Mouse (Mus musculus) cerebellum, postnatal 25 days (tissue): ENCODE results near the gene Spag5.

Experiments used
- DNase-seq, 2 experiments: peaks; one replicate each; pipeline ENCODE4 v3.0.0; 2021; ENCODE audit warnings: mixed read lengths in 2 of 2

Spag5 gene

DNA sequence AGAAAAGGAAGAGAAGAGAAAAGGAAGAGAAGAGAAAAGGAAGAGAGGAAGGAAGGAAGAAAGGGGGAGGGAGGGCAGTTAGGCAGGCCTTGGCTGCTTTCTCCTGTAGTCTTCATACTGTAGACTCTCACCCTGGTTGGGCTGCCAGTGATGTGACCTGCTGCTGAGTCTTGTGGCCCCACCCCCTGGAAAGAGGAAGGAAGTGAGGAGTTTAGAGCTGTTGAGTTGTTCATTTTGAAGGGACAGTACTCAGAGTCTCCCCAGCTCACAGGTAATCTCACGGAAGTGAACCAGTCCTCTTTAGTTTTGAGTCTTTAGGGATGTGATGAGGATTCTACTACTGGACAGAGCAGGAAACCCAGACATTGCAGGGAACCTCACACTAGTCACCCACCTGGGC is 51.8 kb downstream of the Spag5 start:
- DNase-seq, result no peak

DNA sequence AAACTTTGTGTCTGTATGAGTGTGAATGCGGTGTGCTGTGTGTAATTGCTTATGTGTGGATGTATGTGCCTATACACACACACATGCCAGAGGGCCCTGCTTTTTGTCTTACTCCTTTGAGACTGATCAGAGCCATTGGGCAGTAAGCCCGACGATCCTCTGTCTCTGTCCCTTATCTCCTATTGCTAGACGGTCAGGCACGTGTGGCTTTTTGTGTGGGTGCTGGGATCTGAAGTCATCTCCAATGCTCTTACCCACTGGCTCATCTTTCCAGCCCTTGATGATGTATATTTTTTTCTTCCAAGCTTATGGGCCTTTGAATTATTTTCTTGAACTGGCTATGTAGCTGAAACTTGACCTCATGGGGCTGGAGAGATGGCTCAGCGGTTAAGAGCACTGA is 53.6 kb downstream of the Spag5 start:
- DNase-seq, result no peak

- DNase-seq, result peak; percentile 76 to 87
Measured at GRCm38 (mm10) chr11:78355471-78356238, 54.3 kb downstream of the Spag5 start.

DNA sequence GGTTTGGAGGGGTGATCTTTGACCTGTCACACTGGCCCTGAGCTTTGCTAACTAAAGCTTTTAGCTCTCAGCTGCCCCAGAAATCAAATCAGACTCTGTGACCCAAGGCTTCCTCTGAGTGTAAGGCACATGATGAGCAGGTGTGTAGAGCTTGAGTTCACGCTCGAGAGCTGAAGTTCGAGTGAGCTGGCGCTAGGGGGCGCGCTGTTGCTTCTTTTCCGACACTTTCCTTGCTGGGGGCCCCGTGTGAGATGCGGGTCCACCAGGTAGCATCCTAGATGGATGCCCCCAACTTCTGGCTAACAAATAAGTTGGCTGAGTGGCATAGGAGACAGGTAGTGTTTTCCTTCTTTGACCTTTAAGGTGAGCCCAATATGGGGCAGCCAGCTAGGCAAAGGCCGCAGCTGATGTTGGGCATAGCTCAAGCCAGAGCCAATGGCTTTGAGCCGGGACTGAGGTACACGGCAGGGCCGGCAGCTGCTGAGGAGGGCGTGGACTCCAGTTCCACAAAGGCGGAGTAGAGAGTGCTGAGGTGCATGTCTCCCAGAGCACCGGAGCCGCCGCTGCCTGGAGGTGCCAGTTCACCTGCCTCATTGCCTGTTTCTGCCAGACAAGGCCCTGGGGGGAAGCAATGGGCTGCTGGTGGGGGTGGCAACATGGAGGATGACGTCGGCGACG is 57.1 kb downstream of the Spag5 start:
- peak; percentile 43 to 58 for DNase-seq

- peak; percentile 78 to 88 for DNase-seq
Measured at GRCm38 (mm10) chr11:78360125-78360788, 58.9 kb downstream of the Spag5 start.

GRCm38 (mm10) chr11:78360789-78361131 is 59.4 kb downstream of the Spag5 start:
- no peak for DNase-seq

DNA sequence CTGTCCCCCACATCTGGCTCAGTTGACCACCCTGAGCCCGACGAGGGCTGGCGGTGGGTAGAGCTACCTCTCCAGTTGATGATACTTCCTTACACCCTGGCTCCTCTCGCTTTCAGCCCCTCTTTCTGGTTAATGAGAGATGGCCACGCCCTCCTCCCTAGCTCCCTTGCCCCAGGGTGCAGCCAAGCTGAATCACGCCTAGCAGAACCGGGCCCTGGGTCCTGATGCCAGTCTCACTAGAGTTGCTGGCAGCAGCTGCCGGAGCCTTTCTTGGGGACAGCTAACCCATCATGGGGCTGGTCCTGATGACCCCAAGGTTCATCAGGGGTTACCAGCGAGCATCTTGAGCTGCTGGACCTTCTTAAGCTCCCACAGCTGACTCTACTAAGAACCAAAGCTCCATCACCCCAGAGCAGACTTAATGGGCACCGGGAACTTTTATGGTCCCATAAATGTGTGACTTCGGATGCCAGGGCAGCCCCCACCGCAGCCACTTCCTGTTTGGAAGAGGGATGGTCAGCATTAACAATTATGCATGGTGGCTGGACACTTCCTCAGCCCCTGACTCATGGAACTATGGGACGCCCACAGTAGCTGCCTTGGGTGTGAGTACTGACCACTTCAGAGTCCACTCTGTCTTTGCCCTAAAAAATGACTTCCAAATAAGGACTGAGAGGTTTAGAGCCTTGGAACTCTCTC is 62.1 kb downstream of the Spag5 start:
- DNase-seq, result no peak

GRCm38 (mm10) chr11:78364103-78364502 is 62.8 kb downstream of the Spag5 start:
- DNase-seq, result no peak

DNA sequence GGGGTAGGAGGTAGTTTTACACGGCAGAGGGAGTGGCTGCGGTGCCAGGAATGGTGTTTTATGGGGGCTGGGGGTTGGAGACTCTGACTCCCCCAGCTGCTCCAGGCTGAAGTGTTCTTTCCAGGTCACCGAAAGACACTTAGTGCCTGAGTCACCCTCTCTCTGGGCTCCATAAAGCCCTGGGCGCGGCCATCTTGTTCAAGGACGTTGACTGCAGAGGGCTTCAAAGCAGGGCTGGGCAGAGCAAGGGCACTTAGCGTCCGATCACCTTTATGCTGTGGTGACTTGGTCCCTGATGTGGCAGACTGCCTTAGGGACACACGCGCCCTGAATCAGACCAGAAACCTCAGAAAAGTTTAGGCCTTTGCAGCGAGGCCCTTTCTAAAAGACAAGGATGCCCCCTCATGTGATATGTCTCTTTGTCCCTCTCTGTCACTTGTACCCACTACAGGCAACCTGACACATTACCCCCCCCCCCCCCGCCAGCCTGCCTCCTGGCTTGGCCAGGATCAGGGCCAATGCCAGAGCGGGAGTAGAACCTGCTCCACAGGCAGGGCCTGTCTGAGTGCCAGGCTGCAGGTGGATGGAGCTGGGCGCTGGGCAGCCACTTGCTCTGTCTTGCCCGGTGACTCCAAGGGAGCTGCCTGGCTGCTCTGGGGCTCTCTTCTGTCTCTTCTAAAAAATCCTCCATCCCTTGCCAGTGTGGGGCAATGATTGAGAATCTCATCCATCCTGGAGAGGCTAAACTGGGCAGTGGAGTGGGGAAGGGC is 66.3 kb downstream of the Spag5 start:
- DNase-seq, result no peak

DNA sequence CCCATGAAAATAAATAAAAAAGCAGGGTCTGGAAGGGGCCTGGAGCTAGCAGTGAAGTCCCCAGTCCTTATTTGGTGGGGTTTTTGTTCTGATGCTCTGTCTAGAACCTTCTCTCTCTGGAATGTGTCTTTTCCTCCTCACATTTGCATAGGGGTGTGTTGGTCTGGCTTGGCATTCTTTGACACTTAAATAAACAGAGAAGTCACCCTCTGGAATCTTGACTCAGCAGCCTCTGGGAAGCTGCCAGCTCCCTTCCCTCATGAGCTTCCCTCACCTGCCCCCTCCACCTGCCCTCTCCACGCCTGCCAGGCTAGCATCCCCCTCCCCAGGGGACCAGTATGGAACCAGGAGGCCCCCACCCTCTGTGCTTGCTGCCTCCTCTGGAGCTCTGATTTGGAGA is 69.1 kb downstream of the Spag5 start:
- DNase-seq, result no peak

DNA sequence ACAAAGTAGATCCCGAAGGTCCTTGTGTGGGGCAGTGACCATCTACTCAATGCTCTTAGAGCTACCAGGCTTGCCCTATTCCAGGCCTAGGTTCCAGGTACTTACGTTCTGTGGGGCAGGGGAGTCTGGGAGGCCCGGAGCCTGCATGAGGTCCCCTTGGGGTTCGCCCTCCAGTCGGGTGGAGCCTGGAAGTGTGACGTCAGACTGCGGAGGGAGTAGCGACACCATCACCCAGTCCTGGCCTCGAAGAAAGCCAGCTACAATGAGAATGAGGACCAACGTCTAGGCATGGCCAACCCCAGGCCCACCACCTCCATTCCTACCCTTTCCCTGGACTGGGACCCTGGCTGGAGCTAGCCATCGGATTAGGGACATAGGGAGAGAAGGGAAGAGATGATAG is 70.4 kb downstream of the Spag5 start:
- DNase-seq, result no peak
